Mouse (Mus musculus): Measurements from ENCODE around the gene Stox1.
"Not testable (repeated sequence)": the region's sequence is repeated elsewhere in the genome, so short reads cannot be mapped to it uniquely, and the experiment has no call there.

Gene Stox1

GRCm38 (mm10) chr10:62725771-62726687 is at the start of gene Stox1:
TSS of gene Stox1 (minus strand) at chr10:62726128.
- peak; percentile 37 to 46 for DNase-seq

- DNase-seq: no peak
These were observed 24.9 kb upstream of the Stox1 start for GRCm38 (mm10) chr10:62750781-62751180.

GRCm38 (mm10) chr10:62739961-62740737 is 14.2 kb upstream of the Stox1 start:
- peak in 1 of 2 experiments; percentile 3 for DNase-seq

- no peak for DNase-seq
These were observed 11.2 kb upstream of the Stox1 start for GRCm38 (mm10) chr10:62736965-62737688.

GRCm38 (mm10) chr10:62730826-62731225 is 4.9 kb upstream of the Stox1 start:
- DNase-seq: no peak

- peak in 1 of 2 experiments; percentile 10 for DNase-seq
These were observed 992 bp downstream of the Stox1 start for GRCm38 (mm10) chr10:62724936-62725335.

- DNase-seq: no peak
These were observed 3.2 kb downstream of the Stox1 start for GRCm38 (mm10) chr10:62722701-62723100.

GRCm38 (mm10) chr10:62720574-62720973 is 5.4 kb downstream of the Stox1 start:
- not testable (repeated sequence) for DNase-seq

- DNase-seq: no peak
These were observed 12.5 kb downstream of the Stox1 start for GRCm38 (mm10) chr10:62713457-62713856.

GRCm38 (mm10) chr10:62703579-62703978 is 22.3 kb downstream of the Stox1 start:
- no peak for DNase-seq

GRCm38 (mm10) chr10:62702436-62702835 is 23.5 kb downstream of the Stox1 start:
- no peak for DNase-seq

GRCm38 (mm10) chr10:62692771-62693170 is 33.2 kb downstream of the Stox1 start:
- DNase-seq: no peak

- DNase-seq: no peak
These were observed 33.7 kb downstream of the Stox1 start for GRCm38 (mm10) chr10:62692244-62692643.

GRCm38 (mm10) chr10:62687032-62687674 is 38.8 kb downstream of the Stox1 start:
- no peak for DNase-seq

- DNase-seq: peak; percentile 7 to 25
These were observed 42.9 kb downstream of the Stox1 start for GRCm38 (mm10) chr10:62683043-62683442.

- no peak for DNase-seq
These were observed 46.1 kb downstream of the Stox1 start for GRCm38 (mm10) chr10:62679833-62680232.

- no peak for DNase-seq
These were observed 48.6 kb downstream of the Stox1 start for GRCm38 (mm10) chr10:62677329-62677728.

GRCm38 (mm10) chr10:62676196-62676595 is 49.7 kb downstream of the Stox1 start:
- no peak for DNase-seq

GRCm38 (mm10) chr10:62672359-62672758 is 53.6 kb downstream of the Stox1 start:
- DNase-seq: peak in 1 of 2 experiments; percentile 9

- DNase-seq: peak in 1 of 2 experiments; percentile 10
These were observed 56.7 kb downstream of the Stox1 start for GRCm38 (mm10) chr10:62669245-62669644.

- no peak for DNase-seq
These were observed 57.5 kb downstream of the Stox1 start for GRCm38 (mm10) chr10:62668463-62668862.

GRCm38 (mm10) chr10:62668043-62668442 is 57.9 kb downstream of the Stox1 start:
- DNase-seq: no peak

Data from lung, adult 18-20 months (tissue).